Comparison of ENCODE assay signal across 9 mouse cellular contexts in the genomic region with DNA sequence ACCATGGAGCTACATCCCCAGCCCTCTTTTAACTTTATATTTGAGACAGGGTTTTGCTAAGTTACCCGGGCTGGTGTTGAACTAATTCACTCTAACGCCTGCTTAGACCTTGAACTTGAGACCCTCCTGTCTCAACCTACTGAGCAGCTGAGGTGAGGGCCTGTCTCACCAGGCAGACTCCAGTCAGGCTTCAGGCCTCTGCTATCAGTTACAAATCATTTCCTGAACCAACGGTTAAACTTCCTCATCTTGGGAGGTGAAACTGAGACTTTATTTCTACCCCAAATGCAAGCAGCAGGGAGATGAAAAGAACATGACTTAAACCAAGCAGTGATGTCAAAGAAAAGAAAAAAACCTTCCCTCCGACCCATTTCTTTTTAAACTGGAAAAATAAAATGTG.
DNase-seq lines count a peak whose midpoint lies in the region; ATAC-seq and TF ChIP-seq lines count a peak whose summit lies in the region.
"Had no signal": no experiment of that assay in that cellular context is flagged by ENCODE, and none has a peak within 500 bp of the region (broad histone marks: within the 10 kb centered on the region; RNA-seq: fewer than 3 reads in every experiment).

No protein-coding gene starts in this region.

- H3K9ac ChIP-seq in lung, embryonic 14.5 days = no peak overlapping the region
- H3K9ac ChIP-seq in intestine, embryonic 16.5 days (ENCODE audit: low read depth, low read length) = no peak overlapping the region

- peak overlapping the region; percentile 56; the same call in 1 of the 2 replicates for H3K27ac ChIP-seq in lung, embryonic 14.5 days (ENCODE audit: low read depth)
- peak overlapping the region; percentile 27; the same call in 1 of the 2 replicates for H3K27ac ChIP-seq in intestine, embryonic 16.5 days (ENCODE audit: low read length)
- H3K27ac ChIP-seq: macrophage had no signal

- H3K9me3 ChIP-seq in lung, embryonic 14.5 days (ENCODE audit: low read depth, low read length) = no peaks in the 10 kb centered on the region
- 0 out of 2 replicates have a peak, but pooled peaks cover 3% of the 10 kb centered on the region for H3K9me3 ChIP-seq in intestine, embryonic 16.5 days (ENCODE audit: control insufficient read depth, low read length)

- ATAC-seq in frontal cortex, adult (ENCODE audit: low TSS enrichment) = peak; percentile 7; the same call in 1 of the 2 replicates
- no peak for ATAC-seq in lung, embryonic 14.5 days (ENCODE audit: insufficient read depth)
- ATAC-seq in intestine, embryonic 16.5 days = no peak

- no peaks in the 10 kb centered on the region for H3K27me3 ChIP-seq in lung, embryonic 14.5 days (ENCODE audit: insufficient read depth, low read length)
- no peaks in the 10 kb centered on the region for H3K27me3 ChIP-seq in intestine, embryonic 16.5 days (replicated peaks; ENCODE audit: control insufficient read depth, insufficient read depth, low read length)
- H3K27me3 ChIP-seq in splenic B cell, adult 2 months (ENCODE audit: control insufficient read depth, insufficient read depth, low read length, poor library complexity, severe bottlenecking) = no peaks in the 10 kb centered on the region

- no peaks in the 10 kb centered on the region; the same call in 1 of the 2 replicates for H3K36me3 ChIP-seq in lung, embryonic 14.5 days (ENCODE audit: insufficient read depth)
- H3K36me3 ChIP-seq in intestine, embryonic 16.5 days (ENCODE audit: control insufficient read depth, insufficient read depth, low read length) = no peaks in the 10 kb centered on the region
- H3K36me3 ChIP-seq in splenic B cell, adult 2 months (ENCODE audit: control insufficient read depth, insufficient read depth, low read length, poor library complexity, severe bottlenecking) = no peaks in the 10 kb centered on the region

- peaks cover 21% of the 10 kb centered on the region for H3K4me1 ChIP-seq in lung, embryonic 14.5 days (ENCODE audit: insufficient read depth)
- peaks cover 14% of the 10 kb centered on the region for H3K4me1 ChIP-seq in intestine, embryonic 16.5 days (ENCODE audit: control insufficient read depth, insufficient read depth, low read length)

- no peak overlapping the region for H3K4me2 ChIP-seq in lung, embryonic 14.5 days
- H3K4me2 ChIP-seq in intestine, embryonic 16.5 days (ENCODE audit: low read depth, low read length) = no peak overlapping the region

- H3K4me3 ChIP-seq in lung, embryonic 14.5 days (ENCODE audit: low read depth, low read length) = no peak overlapping the region
- H3K4me3 ChIP-seq in intestine, embryonic 16.5 days (ENCODE audit: low read length) = no peak overlapping the region

- DNase-seq in frontal cortex, postnatal 10 days (ENCODE audit: low spot score in 2 of 2) = no peak
- no peak for DNase-seq in lung, embryonic 14.5 days
- DNase-seq in lung, postnatal 4 days = no peak
- peak; percentile 38 for DNase-seq in splenic B cell, adult 2 months (ENCODE audit: low read depth, low spot score)
- DNase-seq in right cerebral cortex, adult 18-20 months = no peak
- DNase-seq in left cerebral cortex, adult 8-10 months (ENCODE audit: low spot score in 2 of 2) = no peak

- 47% methylated on average over 4 of the region's 4 CpGs for WGBS in lung, embryonic 14.5 days
- 51% methylated on average over 4 of the region's 4 CpGs for whole genome bisulfite sequencing in intestine, embryonic 16.5 days

- TF ChIP-seq CTCF in lung, embryonic 14.5 days (IDR thresholded peaks at IDR 0.05; ENCODE audit: low read depth) = no peak
